Comparison of ENCODE assay signal across 7 mouse cellular contexts in the genomic region with DNA sequence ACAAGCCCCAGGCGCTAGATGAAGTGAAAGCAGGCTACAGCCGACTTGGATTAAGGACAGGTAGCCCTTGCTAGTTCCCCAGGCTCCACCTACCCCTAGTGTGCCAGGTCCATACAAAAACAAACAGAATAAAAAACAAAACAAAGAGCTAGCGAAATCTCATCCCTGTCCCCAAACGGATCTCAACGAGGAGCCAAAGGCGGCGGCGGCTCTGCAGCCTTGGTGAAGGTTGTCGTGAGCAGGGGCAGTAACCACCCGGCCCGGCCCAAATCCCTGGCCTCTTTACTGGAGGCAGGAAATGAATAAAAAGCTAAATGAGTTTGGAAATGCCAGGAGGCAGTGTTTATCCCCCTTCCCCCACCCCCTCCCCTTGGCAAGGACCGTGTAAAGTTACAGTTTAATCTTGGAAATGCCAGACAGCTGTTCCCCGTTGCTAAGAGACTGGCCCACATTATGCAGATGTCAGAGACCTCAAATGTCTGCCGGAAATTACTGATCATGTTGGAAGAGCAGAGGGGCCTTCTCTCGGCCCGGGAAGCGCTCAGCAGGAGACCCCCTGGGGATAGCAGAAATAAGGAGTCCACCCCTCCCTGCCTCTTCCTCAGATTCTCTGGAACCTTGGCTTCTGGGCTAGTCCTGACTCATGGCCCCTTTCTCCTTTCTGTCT.
DNase-seq lines count a peak whose midpoint lies in the region; ATAC-seq and TF ChIP-seq lines count a peak whose summit lies in the region.

No protein-coding gene starts in this region.

- peak overlapping the region; percentile 62 for H3K9ac ChIP-seq in MEL (ENCODE audit: control insufficient read depth, low read depth, low read length, poor library complexity, severe bottlenecking)
- peak overlapping the region; percentile 44; the same call in 1 of the 2 replicates for H3K9ac ChIP-seq in lung, embryonic 14.5 days

- no peak for TF ChIP-seq RAD21 in MEL (IDR thresholded peaks at IDR 0.05; ENCODE audit: low read depth, low read length)

- no peak for TF ChIP-seq CTCF in MEL (IDR thresholded peaks at IDR 0.05 in 2 of 3, conservative IDR thresholded peaks at IDR 0.05 in 1 of 3; ENCODE audit: control insufficient read depth in 1 of 3, insufficient read depth in 1 of 3, low read depth in 2 of 3, low read length in 3 of 3, poor library complexity in 1 of 3, severe bottlenecking in 1 of 3)
- TF ChIP-seq CTCF in lung, embryonic 14.5 days (IDR thresholded peaks at IDR 0.05; ENCODE audit: low read depth): no peak

- TF ChIP-seq POLR2A in MEL (IDR thresholded peaks at IDR 0.05; ENCODE audit: control insufficient read depth in 1 of 2, insufficient read depth in 1 of 2, low read depth in 1 of 2, low read length in 2 of 2, poor library complexity in 1 of 2): no peak

- no peaks in the 10 kb centered on the region for H3K79me2 ChIP-seq in MEL (ENCODE audit: control insufficient read depth, insufficient read depth, low read length, poor library complexity)

- H3K27ac ChIP-seq in MEL (ENCODE audit: control insufficient read depth, low read depth, low read length): peak overlapping the region; percentile 92; the same call in 1 of the 2 replicates
- H3K27ac ChIP-seq in heart, embryonic 10.5 days: peak overlapping the region; percentile 90
- H3K27ac ChIP-seq in lung, embryonic 14.5 days (ENCODE audit: low read depth): peak overlapping the region; percentile 97

- H3K4me3 ChIP-seq in MEL (ENCODE audit: control insufficient read depth in 1 of 2, insufficient read depth in 1 of 2, low read depth in 2 of 2, low read length in 2 of 2): peak overlapping the region; percentile 58 to 85
- peak overlapping the region; percentile 36 for H3K4me3 ChIP-seq in heart, embryonic 10.5 days
- peak overlapping the region; percentile 1; the same call in 1 of the 2 replicates for H3K4me3 ChIP-seq in lung, embryonic 14.5 days (ENCODE audit: low read depth, low read length)

- TF ChIP-seq EP300 in MEL (IDR thresholded peaks at IDR 0.05; ENCODE audit: low read depth in 1 of 2, low read length in 2 of 2): peak; percentile 32 to 45; a peak in 3 of 4 replicates

- 4% methylated on average over 17 of the region's 17 CpGs for WGBS in heart, embryonic 10.5 days
- whole genome bisulfite sequencing in lung, embryonic 14.5 days: 4% methylated on average over 17 of the region's 17 CpGs

- H3K36me3 ChIP-seq in MEL (ENCODE audit: control insufficient read depth in 1 of 2, insufficient read depth in 2 of 2, low read length in 2 of 2): peaks cover 0 to 8% of the 10 kb centered on the region in 2 experiments; a peak in 2 of 4 replicates
- no peaks in the 10 kb centered on the region for H3K36me3 ChIP-seq in heart, embryonic 10.5 days
- no peaks in the 10 kb centered on the region for H3K36me3 ChIP-seq in lung, embryonic 14.5 days (ENCODE audit: insufficient read depth)

- no peaks in the 10 kb centered on the region for H3K27me3 ChIP-seq in MEL (ENCODE audit: control insufficient read depth in 1 of 2, insufficient read depth in 2 of 2, low read length in 2 of 2)
- no peaks in the 10 kb centered on the region for H3K27me3 ChIP-seq in heart, embryonic 10.5 days (ENCODE audit: insufficient read depth, poor library complexity, severe bottlenecking)
- no peaks in the 10 kb centered on the region for H3K27me3 ChIP-seq in lung, embryonic 14.5 days (ENCODE audit: insufficient read depth, low read length)

- peak overlapping the region; percentile 56 for H3K4me2 ChIP-seq in lung, embryonic 14.5 days

- DNase-seq in CD4-positive, CD25-positive, alpha-beta regulatory T cell, adult 2 months (ENCODE audit: low read depth, low spot score): peak; percentile 72
- peak; percentile 72 for DNase-seq in MEL (ENCODE audit: low read depth, low spot score)
- DNase-seq in embryo, embryonic 9.5 days (ENCODE audit: extremely low spot score): peak; percentile 68
- no peak for DNase-seq in heart, embryonic 10.5 days (ENCODE audit: low spot score)
- peak; percentile 76 to 83 for DNase-seq in kidney, adult 8-10 months
- peak; percentile 90 for DNase-seq in lung, embryonic 14.5 days
- peak; percentile 52 for DNase-seq in right cerebral cortex, postnatal 4 days

- peaks cover 5 to 25% of the 10 kb centered on the region in 2 experiments; a peak in 3 of 4 replicates for H3K4me1 ChIP-seq in MEL (ENCODE audit: control insufficient read depth in 1 of 2, insufficient read depth in 2 of 2, low read length in 2 of 2)
- peaks cover 77% of the 10 kb centered on the region for H3K4me1 ChIP-seq in heart, embryonic 10.5 days
- H3K4me1 ChIP-seq in lung, embryonic 14.5 days (ENCODE audit: insufficient read depth): peaks cover 66% of the 10 kb centered on the region

- ATAC-seq in lung, embryonic 14.5 days (ENCODE audit: insufficient read depth): peak; percentile 29

- H3K9me3 ChIP-seq in MEL (replicated peaks; ENCODE audit: insufficient read depth, low read length): no peaks in the 10 kb centered on the region
- H3K9me3 ChIP-seq in heart, embryonic 10.5 days: no peaks in the 10 kb centered on the region
- no peaks in the 10 kb centered on the region for H3K9me3 ChIP-seq in lung, embryonic 14.5 days (ENCODE audit: low read depth, low read length)

TF ChIP-seq in MEL, 35 proteins besides CTCF, POLR2A, EP300 and RAD21:
- TF ChIP-seq NELFE (IDR thresholded peaks at IDR 0.05; ENCODE audit: low read depth, low read length) (no peak), MXI1 (IDR thresholded peaks at IDR 0.05; ENCODE audit: low read depth, low read length) (no peak), MAZ (IDR thresholded peaks at IDR 0.05; ENCODE audit: low read depth, low read length) (peak; percentile 21; the same call in 1 of the 2 replicates), GATA1 (IDR thresholded peaks at IDR 0.05; ENCODE audit: low read depth, low read length) (peak; percentile 37; the same call in 1 of the 2 replicates), TAL1 (IDR thresholded peaks at IDR 0.05; ENCODE audit: low read length) (peak; percentile 62), NRF1 (IDR thresholded peaks at IDR 0.05; ENCODE audit: insufficient read depth, low read depth, low read length, poor library complexity, severe bottlenecking) (no peak), RCOR1 (IDR thresholded peaks at IDR 0.05; ENCODE audit: low read depth, low read length) (0 out of 2 replicates have a peak, but pooled peaks have one; percentile 14), JUND (IDR thresholded peaks at IDR 0.05; ENCODE audit: low read depth, low read length) (no peak), MAFK (IDR thresholded peaks at IDR 0.05; ENCODE audit: borderline replicate concordance, low read depth, low read length) (no peak), ELF1 (IDR thresholded peaks at IDR 0.05; ENCODE audit: low read depth, low read length) (no peak), MYC (IDR thresholded peaks at IDR 0.05; ENCODE audit: low read depth, low read length) (no peak), POLR2AphosphoS5 (IDR thresholded peaks at IDR 0.05; ENCODE audit: borderline replicate concordance, low read depth, low read length) (no peak), CHD1 (IDR thresholded peaks at IDR 0.05; ENCODE audit: low read depth, low read length) (no peak), MAX (IDR thresholded peaks at IDR 0.05; ENCODE audit: low read length) (no peak), ZNF384 (IDR thresholded peaks at IDR 0.05; ENCODE audit: low read depth, low read length) (no peak), SMC3 (IDR thresholded peaks at IDR 0.05; ENCODE audit: low read depth, low read length) (no peak), E2F4 (IDR thresholded peaks at IDR 0.05; ENCODE audit: borderline replicate concordance, low read depth, low read length) (no peak), GABPA (IDR thresholded peaks at IDR 0.05; ENCODE audit: low read depth, low read length) (no peak), ZC3H11A (IDR thresholded peaks at IDR 0.05; ENCODE audit: low read depth, low read length) (no peak), ZKSCAN1 (IDR thresholded peaks at IDR 0.05; ENCODE audit: low read depth, low read length) (no peak), KAT2A (conservative IDR thresholded peaks at IDR 0.05; ENCODE audit: low read depth, low read length) (no peak), MYB (IDR thresholded peaks at IDR 0.05; ENCODE audit: low read depth, low read length) (no peak), ETS1 (IDR thresholded peaks at IDR 0.05; ENCODE audit: low read depth, low read length) (peak; percentile 94), BHLHE40 (IDR thresholded peaks at IDR 0.05; ENCODE audit: borderline replicate concordance, low read depth, low read length) (peak; percentile 4; the same call in 1 of the 2 replicates), TCF12 (IDR thresholded peaks at IDR 0.05; ENCODE audit: low read depth, low read length) (peak; percentile 19; the same call in 1 of the 2 replicates), USF2 (IDR thresholded peaks at IDR 0.05; ENCODE audit: borderline replicate concordance in 1 of 2, insufficient read depth in 1 of 2, low read depth in 1 of 2, low read length in 2 of 2) (no peak), UBTF (IDR thresholded peaks at IDR 0.05; ENCODE audit: borderline replicate concordance, insufficient read depth, low read depth, low read length) (no peak), ZMIZ1 (IDR thresholded peaks at IDR 0.05; ENCODE audit: low read depth, low read length) (no peak), MEF2A (IDR thresholded peaks at IDR 0.05; ENCODE audit: extremely low read depth, insufficient replicate concordance, low read depth, low read length, poor library complexity, severe bottlenecking) (no peak), SIN3A (IDR thresholded peaks at IDR 0.05; ENCODE audit: low read length) (peak; percentile 67), USF1 (IDR thresholded peaks at IDR 0.05; ENCODE audit: low read depth, low read length) (no peak), TBP (IDR thresholded peaks at IDR 0.05; ENCODE audit: low read depth, low read length) (no peak), POLR2AphosphoS2 (IDR thresholded peaks at IDR 0.05; ENCODE audit: low read length) (no peak), HCFC1 (IDR thresholded peaks at IDR 0.05; ENCODE audit: low read depth, low read length) (no peak), CHD2 (IDR thresholded peaks at IDR 0.05; ENCODE audit: low read length) (no peak)

Comparison
In these comparisons a context has a peak if more than half of its experiments do, and no peak if none do; other contexts are left out.
1. H3K4me3 ChIP-seq: peak in every context shown above with its lines; median percentile 72 in MEL; 36 in heart, embryonic 10.5 days; 1 in lung, embryonic 14.5 days.